Mouse (Mus musculus): ENCODE measurements around the gene D11Wsu47e. TPM values are rescaled to one million over a fixed set of nuclear protein-coding genes. Genes with fewer than 3 reads are reported as not detected.

The D11Wsu47e gene
- 10.9 TPM for polyA plus RNA-seq (2017; shearing (Covaris generic))

GRCm38 (mm10) chr11:113683957-113684706, at the start of gene D11Wsu47e, which contains the start of gene Fam104a:
TSS of gene D11Wsu47e (plus strand) at chr11:113684412.
TSS of gene Fam104a (minus strand) at chr11:113684155.

GRCm38 (mm10) chr11:113648690-113649352, 35.4 kb upstream of the D11Wsu47e start, which contains the start of gene Cog1:
TSS of gene Cog1 (plus strand) at chr11:113649169.

GRCm38 (mm10) chr11:113649353-113650210, 34.6 kb upstream of the D11Wsu47e start, which contains the start of gene Slc39a11:
TSS of gene Slc39a11 (minus strand) at chr11:113650079.

GRCm38 (mm10) chr11:113709731-113710256, 25.6 kb downstream of the D11Wsu47e start, which contains the start of gene Cpsf4l:
TSS of gene Cpsf4l (minus strand) at chr11:113710017.

Other genes with a start within 250 kb of the D11Wsu47e start
- gene Sstr2, start 65.1 kb upstream of the D11Wsu47e start, polyA plus RNA-seq (2017; shearing (Covaris generic)): not detected
- 37.7 TPM for gene Cog1, start 35.2 kb upstream of the D11Wsu47e start, polyA plus RNA-seq (2017; shearing (Covaris generic))
- gene Slc39a11, start 34.3 kb upstream of the D11Wsu47e start, polyA plus RNA-seq (2017; shearing (Covaris generic)): 39.9 TPM
- gene Fam104a, start 257 bp upstream of the D11Wsu47e start, polyA plus RNA-seq (2017; shearing (Covaris generic)): 43.1 TPM
- not detected for gene Cpsf4l, start 25.6 kb downstream of the D11Wsu47e start, polyA plus RNA-seq (2017; shearing (Covaris generic))
- gene Cdc42ep4, start 67.5 kb downstream of the D11Wsu47e start, polyA plus RNA-seq (2017; shearing (Covaris generic)): 5.3 TPM